Mouse (Mus musculus): ENCODE data around the gene Tes. TPM values are rescaled to one million over a fixed set of nuclear protein-coding genes. Genes with fewer than 3 reads are reported as not detected.

Tes gene
- 10 to 100 TPM; 35.7 to 38.3 TPM for total RNA-seq (2023)

GRCm38 (mm10) chr6:17064936-17065790 lies at the start of gene Tes:
Tes (plus strand) TSS chr6:17065149.

Other genes with a start within 250 kb of the Tes start
- 10 to 100 TPM; 21.8 to 28.5 TPM for gene Tfec, start 166.7 kb upstream of the Tes start, total RNA-seq (2023)
- gene Cav2, start 216.0 kb downstream of the Tes start, total RNA-seq (2023), result 1 to 10 TPM in 1 of 2 experiments, under 1 TPM in 1; 0.84 to 2.8 TPM
- 1 to 10 TPM in 1 of 2 experiments, not detected in 1; 1.4 TPM for gene Cav1, start 241.2 kb downstream of the Tes start, total RNA-seq (2023)